Mouse (Mus musculus) spleen, postnatal 36 days (tissue): ENCODE measurements around the gene Cacna1d.
A peak's percentile ranks its signal among the peaks of the same experiment; 100 is the strongest.

ENCODE experiments used
- DNase-seq, 2 experiments: peaks; one replicate each; pipeline ENCODE4 v3.0.0; 2022; ENCODE audit warnings: low spot score in 2 of 2, mixed read lengths in 1 of 2

Cacna1d gene

GRCm38 (mm10) chr14:30166036-30166435 lies 325.2 kb downstream of the Cacna1d start:
- no peak for DNase-seq

- no peak for DNase-seq
Measured at GRCm38 (mm10) chr14:30163733-30164708, 327.2 kb downstream of the Cacna1d start.

- DNase-seq = no peak
Measured at GRCm38 (mm10) chr14:30147774-30148173, 343.5 kb downstream of the Cacna1d start.

- no peak for DNase-seq
Measured at GRCm38 (mm10) chr14:30138379-30138964, 352.8 kb downstream of the Cacna1d start.

GRCm38 (mm10) chr14:30137961-30138360 lies 353.3 kb downstream of the Cacna1d start:
- no peak for DNase-seq

- peak; percentile 88 to 91 for DNase-seq
Measured at GRCm38 (mm10) chr14:30136965-30137364, 354.3 kb downstream of the Cacna1d start.

- no peak for DNase-seq
Measured at GRCm38 (mm10) chr14:30135351-30135750, 355.9 kb downstream of the Cacna1d start.

GRCm38 (mm10) chr14:30133684-30134083 lies 357.6 kb downstream of the Cacna1d start:
- DNase-seq = no peak

GRCm38 (mm10) chr14:30131256-30131655 lies 360.0 kb downstream of the Cacna1d start:
- no peak for DNase-seq

GRCm38 (mm10) chr14:30130092-30130491 lies 361.2 kb downstream of the Cacna1d start:
- DNase-seq = no peak

- DNase-seq = peak in 1 of 2 experiments; percentile 8
Measured at GRCm38 (mm10) chr14:30129378-30129777, 361.9 kb downstream of the Cacna1d start.

GRCm38 (mm10) chr14:30124951-30125690 lies 366.1 kb downstream of the Cacna1d start:
- peak; percentile 59 to 60 for DNase-seq

- DNase-seq = no peak
Measured at GRCm38 (mm10) chr14:30120023-30120422, 371.2 kb downstream of the Cacna1d start.

GRCm38 (mm10) chr14:30113392-30114108 lies 377.7 kb downstream of the Cacna1d start:
- no peak for DNase-seq

GRCm38 (mm10) chr14:30109079-30109478 lies 382.2 kb downstream of the Cacna1d start:
- DNase-seq = peak in 1 of 2 experiments; percentile 12

- DNase-seq = no peak
Measured at GRCm38 (mm10) chr14:30106550-30106949, 384.7 kb downstream of the Cacna1d start.

GRCm38 (mm10) chr14:30105551-30105950 lies 385.7 kb downstream of the Cacna1d start:
- DNase-seq = no peak

GRCm38 (mm10) chr14:30103946-30104536 lies 387.2 kb downstream of the Cacna1d start:
- peak; percentile 4 to 5 for DNase-seq

- peak in 1 of 2 experiments; percentile 11 for DNase-seq
Measured at GRCm38 (mm10) chr14:30097239-30097638, 394.0 kb downstream of the Cacna1d start.

GRCm38 (mm10) chr14:30092426-30092825 lies 398.8 kb downstream of the Cacna1d start:
- DNase-seq = no peak

GRCm38 (mm10) chr14:30092021-30092420 lies 399.2 kb downstream of the Cacna1d start:
- DNase-seq = no peak
